Mouse (Mus musculus) CH12.LX (cell line): ENCODE measurements at regions not wholly inside any gene's neighbourhood (a gene's known extent, or its start where the extent isn't known, plus 50 kb on each side); places are given as distances from the start of the nearest gene placed in this dataset.
"Not testable (repeated sequence)": the region's sequence is repeated elsewhere in the genome, so short reads cannot be mapped to it uniquely, and the experiment has no call there.

Source experiments
- DNase-seq: peaks from one replicate; pipeline ENCODE4 v3.0.0-alpha.2; 2013; ENCODE audit errors: extremely low read depth
- H3K27ac ChIP-seq: 2 replicates; pipeline ENCODE4 v1.5.1; 2012; ENCODE audit warnings: low read depth, mild to moderate bottlenecking, control low read depth, moderate library complexity; ENCODE audit not compliant: insufficient read depth
- H3K27me3 ChIP-seq: replicated peaks from 2 replicates; pipeline ENCODE3; 2012; ENCODE audit warnings: inconsistent platforms
- H3K36me3 ChIP-seq, 2 experiments: replicated peaks in 1 of 2; 2 replicates each; pipeline versions ENCODE3 to v1.6.1; 2012; ENCODE audit warnings: inconsistent platforms in 1 of 2, low read length in 1 of 2, mild to moderate bottlenecking in 1 of 2, mixed read lengths in 1 of 2, moderate library complexity in 1 of 2; ENCODE audit not compliant: control insufficient read depth in 1 of 2, insufficient read depth in 1 of 2
- H3K4me1 ChIP-seq, 2 experiments: 2 replicates each; pipeline ENCODE4 v1.6.1; 2012; ENCODE audit warnings: inconsistent platforms in 1 of 2, moderate library complexity in 1 of 2; ENCODE audit not compliant: insufficient read depth in 2 of 2, control insufficient read depth in 1 of 2
- H3K4me2 ChIP-seq: 2 replicates; pipeline ENCODE4 v1.6.1; 2012; ENCODE audit warnings: low read depth, mild to moderate bottlenecking, control low read depth; ENCODE audit not compliant: poor library complexity, insufficient read depth, severe bottlenecking
- H3K4me3 ChIP-seq, 3 experiments: fragments of 150-350 bp in 1 of 3; sonication (generic) in 1 of 3; replicated peaks in 1 of 3; 2 replicates each; pipeline versions ENCODE3 to v1.5.1; 2011 to 2012; ENCODE audit warnings: low read depth in 2 of 3, low read length in 2 of 3, mild to moderate bottlenecking in 2 of 3, moderate library complexity in 2 of 3, control low read depth in 1 of 3, improper control_type of control experiment in 1 of 3, inconsistent platforms in 1 of 3, mixed read lengths in 1 of 3; ENCODE audit not compliant: poor library complexity in 1 of 3
- H3K79me2 ChIP-seq: replicated peaks from 2 replicates; pipeline ENCODE4 v1.6.1; 2012; ENCODE audit warnings: mild to moderate bottlenecking, moderate library complexity; ENCODE audit not compliant: control insufficient read depth, poor library complexity, insufficient read depth, severe bottlenecking; ENCODE audit errors: extremely low read depth
- H3K9ac ChIP-seq: 2 replicates; pipeline ENCODE4 v1.6.1; 2012; ENCODE audit warnings: low read depth, mild to moderate bottlenecking, control low read depth, moderate library complexity; ENCODE audit not compliant: insufficient read depth
- H3K9me3 ChIP-seq: replicated peaks from 2 replicates; pipeline ENCODE3; 2012; ENCODE audit warnings: low read length, inconsistent platforms, mixed read lengths
- BHLHE40 ChIP-seq: IDR thresholded peaks from 2 replicates; pipeline ENCODE4 v1.6.1; 2011; ENCODE audit warnings: mild to moderate bottlenecking, low read depth, low read length, improper control_type of control experiment
- CTCF ChIP-seq, 2 experiments: IDR thresholded peaks in 1 of 2; conservative IDR thresholded peaks in 1 of 2; 2 replicates each; pipeline ENCODE4 v1.5.1; 2011 to 2012; ENCODE audit warnings: low read depth in 2 of 2, low read length in 2 of 2, improper control_type of control experiment in 1 of 2, inconsistent platforms in 1 of 2, mild to moderate bottlenecking in 1 of 2, moderate library complexity in 1 of 2
- ELF1 ChIP-seq: IDR thresholded peaks from 2 replicates; pipeline ENCODE4 v1.6.1; 2014; ENCODE audit warnings: low read depth, mild to moderate bottlenecking, inconsistent platforms, low read length, improper control_type of control experiment
- KAT2A ChIP-seq: IDR thresholded peaks from 2 replicates; pipeline ENCODE4 v1.6.1; 2012; ENCODE audit warnings: low read length, improper control_type of control experiment, inconsistent platforms; ENCODE audit not compliant: insufficient replicate concordance
- MAX ChIP-seq: IDR thresholded peaks from 2 replicates; pipeline ENCODE4 v1.6.1; 2011; ENCODE audit warnings: low read length, improper control_type of control experiment
- MYC ChIP-seq: IDR thresholded peaks from 2 replicates; pipeline ENCODE4 v1.6.1; 2011; ENCODE audit warnings: low read depth, mild to moderate bottlenecking, improper control_type of control experiment, low read length
- SIN3A ChIP-seq: IDR thresholded peaks from 2 replicates; pipeline ENCODE4 v1.6.1; 2012; ENCODE audit warnings: low read length, improper control_type of control experiment, inconsistent platforms
- dilution Hi-C: fragments of 300-500 bp; cut with MboI; formaldehyde crosslinking; loops from 2 replicates; pipeline ENCODE4 v1.14.3; 2020; ENCODE audit warnings: low sequenced_read_pairs; ENCODE audit not compliant: extremely low pct_unique_long_range_greater_than_20kb, extremely low pct_ligation_motif_present
- in situ Hi-C: fragments of 300-500 bp; cut with MboI; formaldehyde crosslinking; loops from 3 replicates; pipeline ENCODE4 v1.14.3; 2019; ENCODE audit warnings: low sequenced_read_pairs, low pct_ligation_motif_present, low pct_unique_long_range_greater_than_20kb, mixed read lengths

DNA sequence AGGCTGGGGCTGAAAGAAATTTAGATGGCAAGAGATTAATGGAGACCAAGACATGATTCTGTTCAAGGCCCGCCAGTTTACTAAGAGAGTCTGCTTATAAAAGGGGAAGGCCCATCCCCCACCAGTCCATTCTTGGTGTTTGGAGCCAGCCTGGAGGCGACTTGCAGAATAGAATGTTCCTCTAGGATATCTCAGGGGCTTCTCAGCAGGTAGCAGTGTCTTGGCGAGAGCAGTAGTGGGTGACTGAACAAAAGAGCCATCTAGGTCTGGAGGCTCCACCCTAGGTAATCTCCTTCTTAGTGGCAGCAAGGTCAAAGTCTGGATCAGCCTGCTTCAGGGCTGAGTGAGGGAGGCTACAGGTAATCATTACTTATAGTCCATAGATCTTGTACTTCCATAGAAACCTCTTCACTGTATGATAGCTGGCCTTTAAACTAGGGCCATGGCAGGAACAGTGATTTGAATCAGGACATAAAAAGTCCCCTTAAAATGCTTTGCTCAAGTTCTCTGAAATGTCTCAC is 166.0 kb upstream of the Gm5538 start:
- H3K27me3 ChIP-seq, H3K27ac ChIP-seq, in situ Hi-C loops, H3K4me2 ChIP-seq, DNase-seq, H3K9me3 ChIP-seq, H3K4me1 ChIP-seq, H3K79me2 ChIP-seq, H3K4me3 ChIP-seq, H3K36me3 ChIP-seq, H3K9ac ChIP-seq, dilution Hi-C loops: not testable (repeated sequence)

- no peaks in the 10 kb centered on the region for H3K27me3 ChIP-seq
- H3K9me3 ChIP-seq: no peaks in the 10 kb centered on the region
- no peak for DNase-seq
- H3K79me2 ChIP-seq: no peaks in the 10 kb centered on the region
- TF ChIP-seq MYC (no peak), MAX (no peak), ELF1 (no peak), SIN3A (no peak), KAT2A (no peak), CTCF (conservative IDR thresholded peaks at IDR 0.05 in 1 of 2, IDR thresholded peaks at IDR 0.05 in 1 of 2; ENCODE audit: low read depth in 2 of 2, low read length in 2 of 2) (no peak), BHLHE40 (no peak)
- no peaks in the 10 kb centered on the region for H3K4me1 ChIP-seq
- in situ Hi-C loops: no loop called here
- no peaks in the 10 kb centered on the region for H3K36me3 ChIP-seq
- H3K4me2 ChIP-seq: no peak overlapping the region
- no peak overlapping the region for H3K27ac ChIP-seq
- no peak overlapping the region for H3K9ac ChIP-seq
- no peak overlapping the region for H3K4me3 ChIP-seq
- dilution Hi-C loops: no loop called here
Measured at GRCm38 (mm10) chr3:59542621-59543020, 187.0 kb upstream of the Gm5538 start.

DNA sequence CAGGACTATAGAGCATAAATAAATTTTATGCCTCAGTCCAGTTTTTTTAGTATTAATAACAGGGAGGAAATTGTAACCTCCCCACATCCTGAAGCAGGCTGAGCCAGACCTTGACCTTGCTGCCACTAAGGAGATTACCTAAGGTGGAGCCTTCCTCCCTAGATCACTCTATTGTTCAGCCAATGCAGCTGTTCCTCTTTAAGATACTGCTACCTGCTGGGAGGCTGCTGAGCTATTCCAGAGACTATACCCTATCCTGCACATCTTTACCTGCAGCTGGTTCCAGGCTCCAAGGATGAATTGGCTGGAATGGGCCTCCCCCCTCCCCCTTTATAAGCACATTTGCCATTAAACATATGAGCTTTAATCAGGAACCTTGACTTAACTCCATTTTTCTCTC is 189.0 kb upstream of the Gm5538 start:
- H3K27me3 ChIP-seq, H3K4me1 ChIP-seq, H3K4me3 ChIP-seq, DNase-seq, H3K9ac ChIP-seq, dilution Hi-C loops, H3K36me3 ChIP-seq, H3K79me2 ChIP-seq, H3K4me2 ChIP-seq, H3K27ac ChIP-seq, in situ Hi-C loops, H3K9me3 ChIP-seq: not testable (repeated sequence)

DNA sequence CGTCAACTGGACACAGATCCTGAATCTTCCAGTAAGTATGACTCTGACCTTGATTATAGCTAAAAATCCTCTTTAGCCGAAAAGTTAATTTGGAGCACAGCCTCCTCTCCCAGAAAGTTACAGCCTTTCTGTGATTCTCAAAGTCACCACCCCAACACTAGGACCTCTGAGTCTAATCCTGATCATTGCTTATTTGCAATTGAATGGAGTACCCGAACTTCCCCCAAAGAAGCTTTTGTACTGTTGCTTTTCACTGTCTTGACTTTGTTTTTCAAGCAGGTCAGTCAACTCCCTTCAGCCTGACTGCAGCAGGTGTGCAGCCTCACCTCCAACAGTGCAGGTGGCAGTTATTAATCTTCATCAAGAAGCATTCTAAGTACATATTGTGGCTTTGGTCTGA is 189.7 kb upstream of the Gm5538 start:
- DNase-seq, H3K4me3 ChIP-seq, dilution Hi-C loops, H3K4me1 ChIP-seq, H3K4me2 ChIP-seq, H3K9ac ChIP-seq, H3K79me2 ChIP-seq, H3K9me3 ChIP-seq, H3K27me3 ChIP-seq, H3K27ac ChIP-seq, H3K36me3 ChIP-seq, in situ Hi-C loops: not testable (repeated sequence)
